Mouse (Mus musculus) bone marrow, adult 2 months (tissue): ENCODE results near the gene Nudt16.

Experiments
- CTCF ChIP-seq: fragments of 200-500 bp; IDR thresholded peaks from 2 replicates; pipeline ENCODE4 v1.5.1; 2011; ENCODE audit warnings: low read length, control low read depth; ENCODE audit not compliant: control insufficient read depth, insufficient read depth
- POLR2A ChIP-seq: fragments of 200-500 bp; IDR thresholded peaks from 2 replicates; pipeline ENCODE4 v1.6.1; 2011; ENCODE audit warnings: low read depth, mild to moderate bottlenecking, control low read depth, low read length, borderline replicate concordance; ENCODE audit not compliant: control insufficient read depth

GRCm38 (mm10) chr9:105132002-105132367, 361 bp upstream of the Nudt16 start:
- TF ChIP-seq CTCF, result no peak
- TF ChIP-seq POLR2A, result no peak
